Mouse (Mus musculus) spleen, adult 2 months (tissue): ENCODE data around the gene Rbp3. TPM values are rescaled to one million over a fixed set of nuclear protein-coding genes. Genes with fewer than 3 reads are reported as not detected.

Experiments
- DNase-seq, 2 experiments: peaks; one replicate each; pipeline versions ENCODE4 v3.0.0 to v3.0.0-alpha.2; 2012 to 2021; ENCODE audit warnings: low spot score in 2 of 2, low read depth in 1 of 2
- H3K27ac ChIP-seq: fragments of 200-500 bp; 2 replicates; pipeline ENCODE4 v1.5.1; 2012; ENCODE audit warnings: low read length, inconsistent platforms; ENCODE audit not compliant: insufficient read depth
- H3K27me3 ChIP-seq: fragments of 200-500 bp; 2 replicates; pipeline ENCODE4 v1.6.1; 2012; ENCODE audit warnings: mild to moderate bottlenecking, moderate library complexity, low read length, inconsistent platforms; ENCODE audit not compliant: control insufficient read depth, insufficient read depth
- H3K36me3 ChIP-seq: fragments of 200-500 bp; 2 replicates; pipeline ENCODE4 v1.6.1; 2012; ENCODE audit warnings: mild to moderate bottlenecking, low read length, inconsistent platforms; ENCODE audit not compliant: control insufficient read depth, insufficient read depth
- H3K4me1 ChIP-seq: fragments of 200-500 bp; 2 replicates; pipeline ENCODE4 v1.6.1; 2011; ENCODE audit warnings: inconsistent platforms; ENCODE audit not compliant: control insufficient read depth, insufficient read depth, insufficient read length
- H3K4me3 ChIP-seq: fragments of 200-500 bp; 2 replicates; pipeline ENCODE4 v1.5.1; 2011; ENCODE audit warnings: mild to moderate bottlenecking, inconsistent platforms; ENCODE audit not compliant: insufficient read depth, insufficient read length; ENCODE audit errors: extremely low read depth
- CTCF ChIP-seq: fragments of 200-500 bp; IDR thresholded peaks from 2 replicates; pipeline ENCODE4 v1.5.1; 2011; ENCODE audit warnings: mild to moderate bottlenecking, inconsistent platforms; ENCODE audit not compliant: insufficient read depth, insufficient read length, insufficient replicate concordance; ENCODE audit errors: extremely low read depth
- POLR2A ChIP-seq: fragments of 200-500 bp; IDR thresholded peaks from 2 replicates; pipeline ENCODE4 v1.6.1; 2011; ENCODE audit warnings: low read depth, low read length, inconsistent platforms
- WGBS: fragments of 180-500 bp; shearing (Covaris S2); methylation state at CpG from one replicate; pipeline ENCODE4 v1.1.7; 2018; 5-methylcytosine and 5-hydroxymethylcytosine counted together
- polyA plus RNA-seq: library from polyadenylated mRNA; depleted of rRNA; stranded (reverse); fragments of >200 nt; gene quantifications from 2 replicates; pipeline ENCODE4 v1.2.3, GENCODE M21; 2012; rRNA removed

Gene Rbp3
- not detected in 2 replicates for polyA plus RNA-seq

- TF ChIP-seq POLR2A (no peak), CTCF (no peak)
- WGBS = 85% methylated on average over 5 of the region's 5 CpGs
Measured at GRCm38 (mm10) chr14:33953761-33954160, at the start of gene Rbp3. Gene Rbp3, plus strand, starts transcription at chr14:33954003.

GRCm38 (mm10) chr14:33904851-33905250, 49.0 kb upstream of the Rbp3 start:
- TF ChIP-seq POLR2A = no peak
- TF ChIP-seq CTCF = no peak
- no peak overlapping the region for H3K4me3 ChIP-seq
- H3K27me3 ChIP-seq = no peaks in the 10 kb centered on the region
- no peaks in the 10 kb centered on the region for H3K36me3 ChIP-seq
- no peaks in the 10 kb centered on the region for H3K4me1 ChIP-seq
- no peak for DNase-seq
- H3K27ac ChIP-seq = no peak overlapping the region

More at GRCm38 (mm10) chr14:33953761-33954160, at the start of gene Rbp3:
- Histone ChIP-seq H3K4me1 (no peaks in the 10 kb centered on the region), H3K27ac (no peak within 1 kb of the TSS), H3K36me3 (no peaks in the 10 kb centered on the region), H3K4me3 (no peak within 1 kb of the TSS), H3K27me3 (no peaks in the 10 kb centered on the region)
- no peak for DNase-seq

GRCm38 (mm10) chr14:33913727-33914126, 40.1 kb upstream of the Rbp3 start:
- H3K27ac ChIP-seq = no peak overlapping the region

GRCm38 (mm10) chr14:33914206-33914605, 39.6 kb upstream of the Rbp3 start:
- TF ChIP-seq POLR2A (no peak), CTCF (no peak)

More at GRCm38 (mm10) chr14:33913727-33914126, 40.1 kb upstream of the Rbp3 start:
- Histone ChIP-seq H3K4me3 (no peak overlapping the region), H3K4me1 (no peaks in the 10 kb centered on the region), H3K27me3 (no peaks in the 10 kb centered on the region), H3K36me3 (no peaks in the 10 kb centered on the region)
- 36% methylated on average over 3 of the region's 3 CpGs for WGBS
- TF ChIP-seq POLR2A (no peak), CTCF (no peak)
- DNase-seq = no peak

GRCm38 (mm10) chr14:33920727-33921559, 32.9 kb upstream of the Rbp3 start:
- TF ChIP-seq CTCF (no peak), POLR2A (no peak)
- no peak overlapping the region for H3K27ac ChIP-seq
- no peak overlapping the region for H3K4me3 ChIP-seq
- DNase-seq = no peak
- H3K4me1 ChIP-seq = no peaks in the 10 kb centered on the region
- H3K27me3 ChIP-seq = peaks cover 4% of the 10 kb centered on the region
- H3K36me3 ChIP-seq = no peaks in the 10 kb centered on the region
- WGBS = 63% methylated on average over 14 of the region's 14 CpGs

More at GRCm38 (mm10) chr14:33914206-33914605, 39.6 kb upstream of the Rbp3 start:
- no peak for DNase-seq
- H3K4me3 ChIP-seq = no peak overlapping the region
- H3K4me1 ChIP-seq = no peaks in the 10 kb centered on the region
- no peaks in the 10 kb centered on the region for H3K27me3 ChIP-seq
- H3K27ac ChIP-seq = no peak overlapping the region
- no peaks in the 10 kb centered on the region for H3K36me3 ChIP-seq
- 83% methylated on average over 9 of the region's 9 CpGs for WGBS

- no peak overlapping the region for H3K27ac ChIP-seq
- no peak overlapping the region for H3K4me3 ChIP-seq
- TF ChIP-seq CTCF (no peak), POLR2A (no peak)
- peaks cover 4% of the 10 kb centered on the region for H3K27me3 ChIP-seq
- DNase-seq = no peak
- H3K4me1 ChIP-seq = no peaks in the 10 kb centered on the region
- H3K36me3 ChIP-seq = no peaks in the 10 kb centered on the region
- WGBS = 23% methylated on average over 8 of the region's 8 CpGs
Measured at GRCm38 (mm10) chr14:33922771-33923167, 31.0 kb upstream of the Rbp3 start.
